Mouse (Mus musculus) cortical plate, adult 2 months (tissue): Measurements from ENCODE around the gene Fam151a.
"Not testable (repeated sequence)": the region's sequence is repeated elsewhere in the genome, so short reads cannot be mapped to it uniquely, and the experiment has no call there.

Experiments used
- CTCF ChIP-seq: fragments of 200-500 bp; IDR thresholded peaks from 2 replicates; pipeline ENCODE4 v1.5.1; 2011; ENCODE audit warnings: mild to moderate bottlenecking, control low read depth, low read length; ENCODE audit not compliant: insufficient read depth; ENCODE audit errors: extremely low read depth
- POLR2A ChIP-seq: fragments of 200-500 bp; IDR thresholded peaks from 2 replicates; pipeline ENCODE4 v1.6.1; 2011; ENCODE audit warnings: mild to moderate bottlenecking, low read length, control low read depth; ENCODE audit not compliant: insufficient read depth; ENCODE audit errors: extremely low read depth

DNA sequence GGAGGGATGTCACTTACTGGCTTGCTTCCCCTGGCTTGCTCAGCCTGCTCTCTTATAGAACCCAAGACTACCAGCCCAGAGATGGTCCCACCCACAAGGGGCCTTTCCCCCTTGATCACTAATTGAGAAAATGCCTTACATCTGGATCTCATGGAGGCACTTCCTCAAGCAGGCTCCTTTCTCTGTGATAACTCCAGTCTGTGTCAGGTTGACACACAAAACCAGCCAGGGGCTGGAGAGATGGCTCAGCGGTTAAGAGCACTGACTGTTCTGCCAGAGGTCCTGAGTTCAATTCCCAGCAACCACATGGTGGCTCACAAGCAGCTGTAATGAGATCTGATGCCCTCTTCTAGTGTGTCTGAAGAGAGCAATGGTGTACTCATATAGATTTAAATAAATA is 3.2 kb downstream of the Fam151a start:
- not testable (repeated sequence) for TF ChIP-seq CTCF, POLR2A
